Mouse (Mus musculus) cerebellum, postnatal 36 days (tissue): ENCODE data around the gene Abcc3.
"Not testable (repeated sequence)": the region's sequence is repeated elsewhere in the genome, so short reads cannot be mapped to it uniquely, and the experiment has no call there.

Source experiments
- DNase-seq, 2 experiments: peaks; one replicate each; pipeline ENCODE4 v3.0.0; 2021 to 2022; ENCODE audit warnings: mixed read lengths in 2 of 2

Abcc3 gene

DNA sequence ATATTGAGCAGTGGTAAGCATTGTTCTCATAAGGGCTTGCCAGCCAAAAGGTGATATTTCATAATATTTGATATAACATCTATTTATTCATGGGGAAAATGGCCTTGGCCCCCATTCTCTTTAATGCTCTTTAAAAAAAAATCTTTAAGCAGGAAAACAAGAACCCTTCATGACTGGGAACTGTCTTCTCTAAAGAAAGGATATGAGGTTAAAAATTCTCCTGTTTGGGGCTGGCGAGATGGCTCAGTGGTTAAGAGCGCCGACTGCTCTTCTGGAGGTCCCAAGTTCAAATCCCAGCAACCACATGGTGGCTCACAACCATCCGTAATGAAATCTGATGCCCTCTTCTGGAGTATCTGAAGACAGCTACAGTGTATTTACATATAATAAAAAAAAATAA is 9.2 kb upstream of the Abcc3 start:
- DNase-seq, result not testable (repeated sequence)

DNA sequence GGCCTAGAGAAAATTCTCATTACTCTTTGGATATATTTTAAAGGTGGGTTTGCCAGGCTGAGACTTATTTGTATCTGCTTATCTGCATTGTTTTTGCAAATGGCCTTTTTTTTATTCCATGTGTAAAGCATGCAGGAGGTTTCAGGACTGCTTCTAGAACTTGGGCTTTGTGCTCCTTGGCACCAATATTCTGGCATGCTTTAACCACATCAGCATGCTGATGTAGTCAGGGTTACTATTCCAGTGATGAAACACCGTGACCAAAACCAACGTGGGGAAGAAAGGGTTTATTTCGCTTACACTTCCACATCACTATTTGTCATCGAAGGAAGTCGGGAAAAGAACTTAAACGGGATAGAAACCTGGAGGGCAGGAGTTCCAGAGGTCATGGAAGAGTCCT is 8.2 kb upstream of the Abcc3 start:
- DNase-seq, result no peak

DNA sequence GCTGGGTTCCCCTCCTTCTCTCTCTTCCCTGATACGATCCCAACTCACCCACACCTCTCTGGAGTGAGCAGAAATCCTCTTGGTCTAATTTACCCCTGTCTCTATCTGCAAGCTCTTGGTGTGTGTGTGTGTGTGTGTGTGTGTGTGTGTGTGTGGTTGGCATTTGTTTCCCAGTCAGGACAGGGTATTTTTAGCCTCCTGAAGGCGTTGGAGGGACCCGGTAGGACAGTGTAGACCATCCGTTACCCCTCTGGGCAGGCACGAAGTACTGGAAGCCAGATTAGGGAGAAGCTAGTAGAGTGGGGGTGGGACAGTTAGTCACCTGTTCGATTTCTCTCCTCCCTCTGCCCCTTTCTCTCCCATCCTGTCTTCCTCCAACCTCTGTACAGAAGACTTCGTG is 1.3 kb upstream of the Abcc3 start:
- no peak for DNase-seq

DNA sequence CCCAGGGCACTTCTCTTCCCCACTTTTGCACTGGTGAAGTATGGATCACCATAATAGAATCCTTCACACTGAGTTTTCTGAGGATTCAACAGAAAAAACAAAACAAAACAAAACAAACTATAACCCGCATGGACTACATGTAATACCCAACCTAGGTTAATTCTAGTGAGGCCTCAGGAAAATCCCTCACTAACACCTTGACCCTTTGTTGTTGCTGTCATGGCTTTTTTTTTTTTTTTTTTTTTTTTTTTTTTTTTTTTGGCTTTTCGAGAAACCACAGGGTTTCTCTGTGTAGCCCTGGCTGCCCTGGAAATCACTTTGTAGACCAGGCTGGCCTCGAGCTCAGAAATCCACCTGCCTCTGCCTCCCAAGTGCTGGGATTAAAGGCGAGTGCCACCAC is 693 bp upstream of the Abcc3 start:
- DNase-seq, result not testable (repeated sequence)

- DNase-seq, result no peak
Observed at GRCm38 (mm10) chr11:94391661-94392060, 1.1 kb downstream of the Abcc3 start.

DNA sequence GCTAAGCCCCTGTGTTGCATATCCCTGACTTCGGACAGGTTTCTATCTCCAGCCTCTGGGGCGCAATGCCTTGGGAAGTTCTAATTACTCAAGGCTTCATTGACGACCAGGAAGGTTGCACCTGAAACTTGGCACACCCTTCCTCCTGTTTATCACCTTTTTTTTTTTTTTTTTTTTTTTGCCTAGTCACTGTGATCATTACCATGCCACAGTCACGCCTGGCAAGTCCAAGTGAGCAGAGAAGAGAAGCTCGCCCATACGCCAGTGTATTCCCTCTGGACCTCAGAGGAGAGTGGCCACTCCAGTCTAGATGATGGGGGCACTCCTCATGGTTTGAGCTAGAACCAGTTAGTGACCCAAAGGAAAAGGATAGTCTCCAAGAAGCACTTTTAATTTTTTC is 2.0 kb downstream of the Abcc3 start:
- no peak for DNase-seq

DNA sequence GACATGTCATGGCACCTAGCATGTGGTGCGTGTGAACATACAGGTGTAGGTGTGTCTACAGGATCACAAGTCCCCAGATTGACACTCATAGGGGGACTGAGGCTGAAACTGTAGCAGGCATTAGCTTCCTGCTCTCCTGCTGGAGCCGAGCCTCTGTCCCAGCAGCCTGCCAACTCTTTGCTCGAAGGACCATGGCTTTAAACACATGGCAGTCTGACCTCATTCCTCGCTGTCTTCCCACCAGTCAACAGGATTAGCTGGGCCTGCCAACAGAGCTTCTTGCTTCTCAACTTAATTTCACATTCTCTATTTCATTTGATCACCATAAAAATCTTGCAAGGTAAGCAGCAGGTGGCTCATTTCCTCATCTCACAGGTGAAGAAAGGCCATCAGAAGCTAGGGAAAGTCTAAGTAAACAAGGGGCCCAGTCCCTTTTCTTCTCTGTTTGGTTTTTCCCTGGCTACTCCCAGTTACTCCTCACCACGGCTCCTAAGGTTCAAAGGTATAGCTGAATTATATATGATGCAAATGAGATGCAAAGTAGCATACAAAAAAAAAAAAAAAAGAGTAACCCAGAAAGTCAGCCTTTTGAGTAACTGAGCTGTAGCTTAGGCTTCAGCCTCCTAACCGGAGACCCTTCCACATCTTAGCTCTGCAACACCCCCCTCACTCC is 2.9 kb downstream of the Abcc3 start:
- DNase-seq, result peak; percentile 70

GRCm38 (mm10) chr11:94389021-94389420 is 3.8 kb downstream of the Abcc3 start:
- DNase-seq, result no peak

DNA sequence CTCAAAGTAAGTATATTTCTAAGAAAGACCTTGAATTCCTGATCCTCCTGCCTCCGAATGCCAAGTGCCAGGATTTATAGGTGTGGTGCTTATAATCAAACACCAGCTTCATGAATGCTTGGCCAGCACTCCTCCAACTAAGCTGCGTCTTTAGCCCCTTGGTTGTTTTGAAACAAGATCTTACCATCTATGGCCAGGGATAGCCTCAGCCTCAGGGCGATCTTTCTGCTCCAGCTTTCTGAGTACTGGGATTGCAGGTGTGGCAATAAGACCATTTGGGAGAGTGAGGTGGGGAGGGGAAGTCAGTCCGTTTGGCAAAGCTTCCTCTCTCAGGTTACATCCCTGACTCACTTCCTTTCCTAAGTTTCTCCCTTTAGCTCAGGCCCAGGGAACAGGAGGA is 5.0 kb downstream of the Abcc3 start:
- no peak for DNase-seq

GRCm38 (mm10) chr11:94385977-94386771 is 6.6 kb downstream of the Abcc3 start:
- no peak for DNase-seq

DNA sequence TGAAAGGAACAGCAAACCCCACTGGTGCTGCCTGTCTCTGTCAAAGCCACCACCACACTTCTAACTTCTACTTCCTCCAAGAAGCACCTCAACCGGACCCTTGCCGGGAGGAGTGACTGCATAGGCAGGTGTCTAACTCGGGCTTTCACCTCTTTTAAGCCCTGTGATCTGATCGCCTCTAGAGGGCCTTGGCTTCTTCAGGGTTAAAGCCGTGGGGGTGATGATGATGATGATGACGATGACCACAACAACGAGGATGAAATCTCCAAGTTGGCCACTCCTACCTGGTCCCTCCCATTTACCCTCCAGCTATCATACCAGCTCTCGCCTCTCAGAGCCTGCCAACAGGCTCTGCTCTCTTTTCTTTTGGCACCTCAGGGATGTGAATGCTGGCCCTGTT is 13.1 kb downstream of the Abcc3 start:
- DNase-seq, result no peak

DNA sequence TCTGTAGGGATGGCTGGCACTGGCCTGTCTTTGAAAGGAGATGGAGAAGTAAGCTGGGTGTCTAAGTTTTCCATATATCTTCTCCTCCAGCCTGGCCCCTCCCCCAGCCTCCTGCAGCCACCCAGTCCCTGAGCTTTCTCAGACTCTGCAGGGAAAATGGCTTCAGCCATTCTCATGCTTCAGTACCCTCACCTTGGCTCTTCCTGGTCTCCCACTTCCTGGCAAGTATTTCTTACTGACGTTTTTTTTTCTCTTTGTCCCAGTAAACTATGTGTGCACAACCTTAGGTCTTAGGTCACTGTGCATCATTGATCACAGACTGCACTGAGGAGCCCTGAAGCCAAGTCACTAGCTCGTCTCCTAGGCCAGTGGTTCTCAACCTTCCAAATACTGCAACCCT is 13.7 kb downstream of the Abcc3 start:
- DNase-seq, result no peak

DNA sequence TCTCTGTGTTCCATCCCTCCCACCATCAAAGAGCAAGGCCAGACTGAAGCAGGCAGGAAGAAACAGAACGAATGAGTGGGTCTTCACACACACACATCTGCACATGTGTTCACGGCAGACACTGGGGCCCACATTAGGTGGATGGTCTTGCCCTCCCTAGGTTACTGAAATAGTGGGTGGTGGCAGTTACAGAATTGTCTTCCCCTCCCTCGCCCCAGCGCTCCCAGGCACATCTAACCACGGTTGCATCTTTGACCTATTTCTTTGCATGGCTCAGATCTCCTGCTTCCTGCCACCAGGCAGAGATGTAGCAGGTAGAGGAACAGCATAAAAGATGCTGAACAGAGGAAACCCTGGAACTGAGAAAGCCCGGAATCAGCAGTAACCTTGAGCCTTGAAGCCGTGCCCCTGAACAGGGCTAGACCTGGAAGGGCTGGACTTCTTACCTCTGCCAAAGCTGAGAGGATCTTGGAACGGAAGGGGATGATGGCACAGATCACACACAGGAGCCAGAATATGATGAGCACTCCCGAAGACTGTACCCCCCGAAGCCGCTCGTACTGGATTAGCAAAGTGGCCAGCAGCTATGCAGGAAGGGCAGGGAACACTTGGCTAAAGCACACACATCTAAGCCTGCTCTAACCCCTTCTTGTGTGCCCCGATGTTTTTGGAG is 18.4 kb downstream of the Abcc3 start:
- DNase-seq, result peak; percentile 20 to 21

DNA sequence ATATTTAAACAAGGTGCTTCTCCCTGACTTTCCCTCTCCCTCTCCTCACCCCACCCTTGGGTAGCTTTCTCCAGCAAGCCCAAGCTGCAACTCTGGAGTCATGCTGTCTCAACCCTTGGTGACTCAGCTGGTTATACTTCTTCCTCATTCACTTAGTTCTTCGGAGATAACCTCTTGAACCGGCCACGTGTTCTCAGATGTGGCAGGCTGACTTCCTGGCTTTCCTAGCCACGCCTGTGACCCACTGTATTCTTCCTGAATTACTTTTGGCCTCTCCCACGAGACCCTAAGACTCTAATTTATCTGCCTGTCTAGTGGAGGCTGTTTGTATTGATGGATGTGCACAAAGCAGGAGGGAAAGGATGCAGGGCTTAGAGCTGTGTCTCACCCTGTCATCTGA is 22.0 kb downstream of the Abcc3 start:
- DNase-seq, result no peak

DNA sequence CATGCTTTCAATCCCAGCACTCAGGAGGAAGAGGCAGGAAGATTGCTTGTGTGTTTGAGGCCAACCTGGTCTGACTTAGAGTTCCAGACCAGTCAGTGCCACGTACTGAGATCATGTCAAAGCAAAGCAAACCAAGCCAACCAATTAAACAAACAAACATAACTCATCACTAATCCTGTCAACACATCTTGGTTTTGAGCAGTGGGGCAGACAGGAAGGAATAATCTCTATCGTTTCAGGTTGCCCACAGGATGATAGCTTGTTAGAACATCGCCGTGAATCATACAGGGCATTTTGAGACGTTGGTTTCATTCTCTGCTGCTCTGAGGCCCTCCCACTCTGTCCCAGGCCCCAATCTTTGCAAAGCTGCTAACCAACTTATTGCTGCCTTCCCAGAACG is 22.8 kb downstream of the Abcc3 start:
- DNase-seq, result no peak

DNA sequence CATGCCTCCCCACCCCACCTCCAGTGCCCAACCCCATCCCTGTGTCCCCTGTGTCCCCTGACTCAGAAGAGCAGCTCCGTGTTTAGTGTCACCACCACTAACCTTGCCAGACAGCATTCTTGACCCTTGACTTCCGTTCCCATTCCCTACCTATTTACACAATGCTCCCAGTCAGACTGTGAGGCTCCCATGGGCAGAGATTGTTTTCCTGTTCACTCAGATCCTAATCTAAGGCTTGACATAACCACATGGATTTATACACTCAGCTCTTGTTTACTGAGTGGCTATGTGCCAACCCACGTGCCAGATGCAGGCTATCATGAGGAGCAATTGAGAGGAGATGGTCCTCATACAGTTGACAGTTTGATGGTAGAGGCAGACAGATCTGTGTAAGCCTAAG is 27.5 kb downstream of the Abcc3 start:
- no peak for DNase-seq

GRCm38 (mm10) chr11:94363690-94364089 is 29.1 kb downstream of the Abcc3 start:
- peak in 1 of 2 experiments; percentile 29 for DNase-seq

DNA sequence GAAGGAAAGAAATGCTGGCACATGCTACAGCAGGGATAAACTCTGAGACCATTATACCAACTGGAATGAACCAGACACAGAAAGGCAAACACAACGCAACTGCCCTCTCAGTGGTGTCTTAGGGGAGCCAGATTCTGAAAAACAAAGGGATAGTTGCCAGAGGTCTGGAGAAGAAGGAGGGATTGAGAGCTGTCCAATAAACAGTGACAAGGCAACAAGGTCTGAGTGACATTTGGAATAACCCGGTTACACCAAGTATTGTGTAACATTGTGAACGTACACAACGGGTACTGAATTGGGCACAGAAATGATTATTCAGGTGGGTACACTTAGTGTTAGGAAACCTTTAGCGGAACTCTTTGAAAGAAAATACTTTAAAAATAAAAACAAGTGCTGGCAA is 30.7 kb downstream of the Abcc3 start:
- DNase-seq, result no peak

DNA sequence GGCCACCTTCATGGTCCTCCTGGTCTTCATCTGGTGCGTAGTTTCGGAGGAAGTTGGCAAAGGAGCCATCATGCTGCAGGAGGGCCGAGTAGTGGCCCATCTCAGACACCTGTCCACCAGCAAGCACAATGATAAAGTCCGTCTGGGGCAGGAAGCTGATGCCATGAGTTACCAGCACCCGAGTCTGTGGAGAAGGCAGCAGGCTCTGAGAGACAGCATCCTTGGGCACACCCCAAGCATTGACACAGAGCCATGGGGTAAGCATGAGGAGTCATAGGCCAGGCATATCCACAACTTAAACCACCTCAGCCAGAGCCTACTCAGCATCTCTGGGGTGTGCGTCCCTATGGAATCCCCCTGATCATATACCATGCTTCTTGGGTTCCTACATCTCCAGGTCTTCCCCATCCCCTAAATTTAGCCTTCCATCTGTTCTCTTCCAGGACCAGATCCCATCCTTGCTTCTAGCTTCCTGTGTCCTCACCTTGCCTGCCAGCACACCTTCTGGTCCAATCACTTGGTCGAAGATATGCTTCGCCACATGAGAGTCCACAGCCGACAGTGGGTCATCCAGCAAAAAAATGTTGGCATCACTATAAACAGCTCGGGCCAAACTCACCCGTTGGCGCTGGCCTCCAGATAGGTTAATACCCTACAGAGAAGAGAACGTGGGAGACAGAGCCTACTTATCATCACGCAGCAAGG is 31.5 kb downstream of the Abcc3 start:
- DNase-seq, result peak; percentile 74

- DNase-seq, result no peak
Observed at GRCm38 (mm10) chr11:94359168-94359567, 33.6 kb downstream of the Abcc3 start.

DNA sequence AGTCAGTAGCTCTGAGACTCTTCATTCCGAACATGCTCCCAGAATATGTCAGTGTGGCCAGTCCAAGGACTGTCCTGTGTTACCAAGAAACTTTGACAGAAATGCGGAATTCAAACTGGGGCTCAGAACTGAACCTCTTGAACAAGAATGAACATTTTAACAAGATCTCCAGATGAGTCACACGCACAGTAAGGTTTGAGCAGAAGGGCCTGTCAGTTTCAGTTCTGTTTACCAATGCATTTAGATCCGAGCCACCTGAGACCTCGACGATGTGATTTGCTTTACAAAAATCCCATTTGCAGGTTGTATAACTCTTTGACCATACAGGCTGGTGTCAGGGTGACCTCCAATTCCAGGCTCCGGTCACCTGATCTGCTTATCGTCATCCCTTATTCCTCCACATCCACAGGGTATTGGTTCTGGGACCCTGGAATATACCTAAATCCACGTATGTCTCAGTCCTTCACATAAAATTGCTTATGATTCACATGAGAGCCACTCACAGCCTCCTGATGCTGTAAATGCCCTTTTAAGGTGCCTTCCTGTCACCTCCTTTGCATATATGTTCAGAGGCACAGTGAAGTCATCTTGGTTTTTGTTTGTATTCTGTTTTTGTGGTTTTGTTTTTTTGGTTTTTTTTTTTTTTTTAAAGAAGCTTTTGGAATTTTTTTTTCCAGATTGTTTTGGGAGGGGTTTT is 37.1 kb downstream of the Abcc3 start:
- DNase-seq, result no peak

DNA sequence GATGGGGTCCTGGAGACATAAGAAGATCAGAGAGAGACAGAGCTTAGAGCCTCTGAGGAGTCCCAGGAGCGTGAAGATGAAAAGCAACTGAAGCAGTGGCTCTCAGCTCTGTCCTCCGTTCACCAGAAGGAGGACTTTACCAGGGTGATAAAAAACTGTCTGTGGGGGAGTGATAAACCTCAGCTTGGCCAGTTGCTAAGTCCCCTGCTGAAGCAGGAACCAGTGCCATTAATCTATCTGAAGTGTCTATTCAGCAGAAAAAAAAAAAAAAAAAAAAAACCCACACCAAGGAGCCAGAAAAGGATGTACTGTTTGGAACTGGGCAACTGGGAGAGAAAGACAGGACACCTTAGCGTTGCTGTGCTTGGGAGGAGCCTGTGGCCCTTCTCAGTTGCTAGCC is 41.7 kb downstream of the Abcc3 start:
- no peak for DNase-seq

GRCm38 (mm10) chr11:94350337-94350736 is 42.5 kb downstream of the Abcc3 start:
- no peak for DNase-seq
